In the genomic region with DNA sequence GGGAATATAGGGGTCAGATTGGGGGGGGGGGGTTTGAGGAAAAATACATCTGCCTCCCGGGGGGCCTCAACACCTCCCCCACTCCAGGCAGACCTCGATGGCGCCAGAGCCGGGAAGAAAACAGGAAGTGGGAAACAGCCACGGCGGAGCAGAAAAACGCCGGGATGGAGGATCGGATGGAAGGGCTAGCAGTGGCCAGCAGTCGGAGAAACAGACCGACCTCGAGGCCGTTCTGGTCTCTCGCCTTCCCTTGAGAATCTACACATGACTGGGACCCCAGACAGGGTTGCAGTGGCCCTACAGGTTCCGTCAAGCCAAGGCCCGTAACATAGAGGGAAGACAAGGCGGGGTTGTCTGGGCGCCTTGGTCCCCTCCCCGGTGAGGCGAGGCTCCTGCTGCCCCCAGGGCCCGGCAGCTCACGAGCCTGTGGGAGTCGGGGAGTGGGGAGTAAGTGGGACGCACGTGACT, we compare ENCODE assay signal across 8 mouse cellular contexts. TPM values are rescaled to one million over a fixed set of nuclear protein-coding genes. Genes with fewer than 3 reads are reported as not detected.
A peak's percentile ranks its signal among the peaks of the same experiment; 100 is the strongest.
DNase-seq lines count a peak whose midpoint lies in the region; ATAC-seq lines count a peak whose summit lies in the region.

No protein-coding gene starts in this region.

- WGBS in hindbrain, embryonic 14.5 days = 0% methylated on average over 25 of the region's 25 CpGs

- peak overlapping the region; percentile 74 for H3K9ac ChIP-seq in hindbrain, embryonic 14.5 days

- H3K4me3 ChIP-seq in hindbrain, embryonic 14.5 days (replicated peaks; ENCODE audit: low read length) = peak overlapping the region; percentile 76
- peak overlapping the region; percentile 97 for H3K4me3 ChIP-seq in megakaryocyte, embryonic 14.5 days (replicated peaks)

- peak; percentile 7; the same call in 1 of the 2 replicates for ATAC-seq in hindbrain, embryonic 14.5 days (ENCODE audit: low FRiP score)

- H3K4me2 ChIP-seq in hindbrain, embryonic 14.5 days (replicated peaks) = peak overlapping the region; percentile 100

- no peaks in the 10 kb centered on the region for H3K9me3 ChIP-seq in hindbrain, embryonic 14.5 days (ENCODE audit: control insufficient read depth, low read length)
- no peaks in the 10 kb centered on the region for H3K9me3 ChIP-seq in megakaryocyte, embryonic 14.5 days

- DNase-seq in adrenal gland, postnatal 10 days = peak; percentile 60
- no peak for DNase-seq in adrenal gland, adult (ENCODE audit: inconsistent age in 2 of 2, low spot score in 1 of 2)
- DNase-seq in ovary, postnatal 10 days (ENCODE audit: low spot score) = peak; percentile 52
- no peak for DNase-seq in ovary, postnatal 14 days (ENCODE audit: low spot score)
- DNase-seq in hindbrain, embryonic 14.5 days (ENCODE audit: low spot score) = no peak
- DNase-seq in adrenal gland, adult 8-10 months = no peak
- no peak for DNase-seq in adrenal gland, adult 18-20 months (ENCODE audit: low spot score in 2 of 2)

- peak overlapping the region; percentile 88 for H3K27ac ChIP-seq in hindbrain, embryonic 14.5 days

- no peaks in the 10 kb centered on the region; the same call in 1 of the 2 replicates for H3K36me3 ChIP-seq in hindbrain, embryonic 14.5 days (replicated peaks; ENCODE audit: control insufficient read depth, insufficient read depth)
- H3K36me3 ChIP-seq in megakaryocyte, embryonic 14.5 days (replicated peaks; ENCODE audit: low read length) = peaks cover 23% of the 10 kb centered on the region

- peaks cover 36% of the 10 kb centered on the region for H3K4me1 ChIP-seq in hindbrain, embryonic 14.5 days (replicated peaks; ENCODE audit: control insufficient read depth, insufficient read depth, low read length)
- H3K4me1 ChIP-seq in megakaryocyte, embryonic 14.5 days = peaks cover 59% of the 10 kb centered on the region

- no peaks in the 10 kb centered on the region for H3K27me3 ChIP-seq in hindbrain, embryonic 14.5 days (ENCODE audit: control insufficient read depth, insufficient read depth, low read length)
- peaks cover 2% of the 10 kb centered on the region for H3K27me3 ChIP-seq in megakaryocyte, embryonic 14.5 days (replicated peaks)

RNA-seq across cellular contexts. Expression of a gene that starts 1.7 kb away (rescaled TPM):
- total RNA-seq in adrenal gland, postnatal 10 days (2021) = 10 to 100 TPM; 33.0 to 42.3 TPM
- 5.7 and 6.7 TPM in 2 replicates for polyA plus RNA-seq in hindbrain, embryonic 14.5 days (2014; fragmentation: Nextera tagmentation; extraction: Ambion mirVana)
- 44.8 and 66.8 TPM in 2 replicates for polyA plus RNA-seq in megakaryocyte, embryonic 14.5 days (2012; ENCODE audit: insufficient read depth, low replicate concordance)
- 10 to 100 TPM; 23.6 to 29.4 (median 27.2) TPM for total RNA-seq in adrenal gland, adult 8-10 months (2022)
- 10 to 100 TPM; 18.3 to 25.8 TPM for total RNA-seq in adrenal gland, adult 18-20 months (2021)

RNA-seq across cellular contexts. Expression of a gene that starts 11.2 kb away (rescaled TPM):
- total RNA-seq in adrenal gland, postnatal 10 days (2021) = 10 to 100 TPM; 92.5 to 96.7 TPM
- polyA plus RNA-seq in hindbrain, embryonic 14.5 days (2014; fragmentation: Nextera tagmentation; extraction: Ambion mirVana) = 23.4 and 24.1 TPM in 2 replicates
- 55.6 and 120 TPM in 2 replicates for polyA plus RNA-seq in megakaryocyte, embryonic 14.5 days (2012; ENCODE audit: insufficient read depth, low replicate concordance)
- 100 to 1,000 TPM in 3 of 4 experiments, 10 to 100 TPM in 1; 99.2 to 107 (median 104) TPM for total RNA-seq in adrenal gland, adult 8-10 months (2022)
- total RNA-seq in adrenal gland, adult 18-20 months (2021) = 100 to 1,000 TPM in 1 of 2 experiments, 10 to 100 TPM in 1; 96.7 to 101 TPM

RNA-seq across cellular contexts. Expression of a gene that starts 18.6 kb away (rescaled TPM):
- 100 to 1,000 TPM in 1 of 2 experiments, 10 to 100 TPM in 1; 92.7 to 116 TPM for total RNA-seq in adrenal gland, postnatal 10 days (2021)
- 42.5 and 47.5 TPM in 2 replicates for polyA plus RNA-seq in hindbrain, embryonic 14.5 days (2014; fragmentation: Nextera tagmentation; extraction: Ambion mirVana)
- polyA plus RNA-seq in megakaryocyte, embryonic 14.5 days (2012; ENCODE audit: insufficient read depth, low replicate concordance) = 290 and 655 TPM in 2 replicates
- 100 to 1,000 TPM; 118 to 195 (median 151) TPM for total RNA-seq in adrenal gland, adult 8-10 months (2022)
- total RNA-seq in adrenal gland, adult 18-20 months (2021) = 100 to 1,000 TPM in 1 of 2 experiments, 10 to 100 TPM in 1; 96.8 to 123 TPM

RNA-seq across cellular contexts. Expression of a gene that starts 27.7 kb away (rescaled TPM):
- 10 to 100 TPM in 1 of 2 experiments, 1 to 10 TPM in 1; 9.2 to 11.8 TPM for total RNA-seq in adrenal gland, postnatal 10 days (2021)
- 2.4 and 2.5 TPM in 2 replicates for polyA plus RNA-seq in hindbrain, embryonic 14.5 days (2014; fragmentation: Nextera tagmentation; extraction: Ambion mirVana)
- 4.8 and 8.9 TPM in 2 replicates for polyA plus RNA-seq in megakaryocyte, embryonic 14.5 days (2012; ENCODE audit: insufficient read depth, low replicate concordance)
- total RNA-seq in adrenal gland, adult 8-10 months (2022) = 10 to 100 TPM; 11.7 to 16.1 (median 14.2) TPM
- total RNA-seq in adrenal gland, adult 18-20 months (2021) = 10 to 100 TPM in 1 of 2 experiments, 1 to 10 TPM in 1; 8.4 to 10.2 TPM

RNA-seq across cellular contexts. Expression of a gene that starts 28.5 kb away (rescaled TPM):
- total RNA-seq in adrenal gland, postnatal 10 days (2021) = 10 to 100 TPM; 14.8 to 16.9 TPM
- polyA plus RNA-seq in hindbrain, embryonic 14.5 days (2014; fragmentation: Nextera tagmentation; extraction: Ambion mirVana) = 13.8 and 14.9 TPM in 2 replicates
- polyA plus RNA-seq in megakaryocyte, embryonic 14.5 days (2012; ENCODE audit: insufficient read depth, low replicate concordance) = 16.7 and 34.3 TPM in 2 replicates
- total RNA-seq in adrenal gland, adult 8-10 months (2022) = 10 to 100 TPM; 15.6 to 22.2 (median 19.1) TPM
- 10 to 100 TPM; 24.0 to 27.0 TPM for total RNA-seq in adrenal gland, adult 18-20 months (2021)

Comparison
In these comparisons a context has a peak if more than half of its experiments do, and no peak if none do; other contexts are left out.
1. DNase-seq: peak in adrenal gland, postnatal 10 days (single experiment) and ovary, postnatal 10 days (single experiment); none in adrenal gland, adult (0 of 2), ovary, postnatal 14 days (single experiment), hindbrain, embryonic 14.5 days (single experiment), adrenal gland, adult 8-10 months (single experiment) and adrenal gland, adult 18-20 months (0 of 2).